12 mouse cellular contexts compared by ENCODE assay signal in genomic region chr1:133887538-133888250, GRCm38 (mm10). TPM values are rescaled to one million over a fixed set of nuclear protein-coding genes. Genes with fewer than 3 reads are reported as not detected.
A peak's percentile ranks its signal among the peaks of the same experiment; 100 is the strongest.
DNase-seq lines count a peak whose midpoint lies in the region; ATAC-seq lines count a peak whose summit lies in the region.
"Had no signal": no experiment of that assay in that cellular context is flagged by ENCODE, and none has a peak within 500 bp of the region (broad histone marks: within the 10 kb centered on the region; RNA-seq: fewer than 3 reads in every experiment).

No protein-coding gene starts in this region.

- H3K27me3 ChIP-seq in heart, embryonic 10.5 days (ENCODE audit: insufficient read depth, poor library complexity, severe bottlenecking): peaks cover 29% of the 10 kb centered on the region
- H3K27me3 ChIP-seq in hindbrain, embryonic 11.5 days (ENCODE audit: control insufficient read depth, insufficient read depth, low read length): no peaks in the 10 kb centered on the region
- H3K27me3 ChIP-seq: Patski had no signal

- 75% methylated on average over 5 of the region's 5 CpGs for WGBS in heart, embryonic 10.5 days
- WGBS in hindbrain, embryonic 11.5 days: 76% methylated on average over 5 of the region's 5 CpGs

- H3K36me3 ChIP-seq in heart, embryonic 10.5 days: no peaks in the 10 kb centered on the region
- H3K36me3 ChIP-seq in hindbrain, embryonic 11.5 days (ENCODE audit: control insufficient read depth, insufficient read depth, low read length): no peaks in the 10 kb centered on the region
- H3K36me3 ChIP-seq: limb, embryonic 12.5 days had no signal

- H3K9ac ChIP-seq in hindbrain, embryonic 11.5 days (ENCODE audit: low read depth, low read length): no peak overlapping the region
- H3K9ac ChIP-seq: limb, embryonic 12.5 days had no signal

- no peak for DNase-seq in heart, embryonic 10.5 days (ENCODE audit: low spot score)
- DNase-seq in heart, postnatal 14 days: no peak
- peak; percentile 92 for DNase-seq in MEL-GATA-1-ER (ENCODE audit: extremely low read depth, low read depth)
- DNase-seq in hindbrain, embryonic 11.5 days (ENCODE audit: low spot score): no peak
- no peak for DNase-seq in kidney, adult 11 months
- DNase-seq in gastrocnemius, postnatal 4 days (ENCODE audit: low spot score in 2 of 2): no peak
- DNase-seq: adrenal gland, postnatal 36 days; thymus, postnatal 36 days had no signal

- peak overlapping the region; percentile 47; the same call in 1 of the 2 replicates for H3K27ac ChIP-seq in heart, embryonic 10.5 days
- peak overlapping the region; percentile 39; the same call in 1 of the 2 replicates for H3K27ac ChIP-seq in hindbrain, embryonic 11.5 days (ENCODE audit: low read depth, low read length)

- H3K4me1 ChIP-seq in heart, embryonic 10.5 days: peaks cover 77% of the 10 kb centered on the region
- H3K4me1 ChIP-seq in hindbrain, embryonic 11.5 days (replicated peaks; ENCODE audit: control insufficient read depth, insufficient read depth, low read length): peaks cover 14% of the 10 kb centered on the region

- intact Hi-C loops in heart, postnatal 14 days (cut with DNase I): no loop called here

- ATAC-seq in hindbrain, embryonic 11.5 days (ENCODE audit: low FRiP score): no peak
- ATAC-seq in megakaryocyte progenitor cell, adult 5-6 weeks (replicated peaks; ENCODE audit: poor library complexity): peak; percentile 49
- no peak for ATAC-seq in activated CD4-positive, CD25-positive, alpha-beta regulatory T cell, adult 4 months
- ATAC-seq: Patski had no signal

- no peaks in the 10 kb centered on the region for H3K9me3 ChIP-seq in heart, embryonic 10.5 days
- H3K9me3 ChIP-seq in hindbrain, embryonic 11.5 days (ENCODE audit: control insufficient read depth, low read length): no peaks in the 10 kb centered on the region
- H3K9me3 ChIP-seq: limb, embryonic 12.5 days had no signal

- H3K4me3 ChIP-seq in heart, embryonic 10.5 days: no peak overlapping the region
- no peak overlapping the region for H3K4me3 ChIP-seq in hindbrain, embryonic 11.5 days (ENCODE audit: low read depth, low read length)
- H3K4me3 ChIP-seq: limb, embryonic 12.5 days had no signal

- no peak overlapping the region for H3K4me2 ChIP-seq in hindbrain, embryonic 11.5 days (replicated peaks; ENCODE audit: low read depth, low read length)
- H3K4me2 ChIP-seq: limb, embryonic 12.5 days had no signal

RNA-seq across cellular contexts. Expression of gene Optc, which starts 20.1 kb away (rescaled TPM):
- polyA plus RNA-seq in heart, embryonic 10.5 days (2016; fragmentation: Nextera tagmentation; extraction: Ambion mirVana): 0.16 and 0.69 TPM in 2 replicates
- total RNA-seq in heart, postnatal 14 days (2021): under 1 TPM; 0.17 to 0.55 TPM
- 2.4 and 3.0 TPM in 2 replicates for polyA plus RNA-seq in hindbrain, embryonic 11.5 days (2014; fragmentation: Nextera tagmentation; extraction: Ambion mirVana)
- total RNA-seq in megakaryocyte progenitor cell, adult 5-6 weeks (2015): not detected in 2 replicates
- not detected in 2 replicates for total RNA-seq in megakaryocyte progenitor cell, adult 5-6 weeks (2017)
- total RNA-seq in gastrocnemius, postnatal 4 days (2021): under 1 TPM; 0.22 to 0.49 TPM
- not detected for polyA plus RNA-seq in activated CD4-positive, CD25-positive, alpha-beta regulatory T cell, adult 4 months (2017; shearing (Covaris generic))

RNA-seq across cellular contexts. Expression of gene Prelp, which starts 33.5 kb away (rescaled TPM):
- 0.16 and 0.31 TPM in 2 replicates for polyA plus RNA-seq in heart, embryonic 10.5 days (2016; fragmentation: Nextera tagmentation; extraction: Ambion mirVana)
- total RNA-seq in heart, postnatal 14 days (2021): 10 to 100 TPM; 25.0 to 29.5 TPM
- 3.2 and 3.3 TPM in 2 replicates for polyA plus RNA-seq in hindbrain, embryonic 11.5 days (2014; fragmentation: Nextera tagmentation; extraction: Ambion mirVana)
- not detected in 2 replicates for total RNA-seq in megakaryocyte progenitor cell, adult 5-6 weeks (2015)
- not detected in 2 replicates for total RNA-seq in megakaryocyte progenitor cell, adult 5-6 weeks (2017)
- 10 to 100 TPM; 25.2 to 27.4 TPM for total RNA-seq in gastrocnemius, postnatal 4 days (2021)
- not detected for polyA plus RNA-seq in activated CD4-positive, CD25-positive, alpha-beta regulatory T cell, adult 4 months (2017; shearing (Covaris generic))

Comparison
In these comparisons a context has a peak if more than half of its experiments do, and no peak if none do; other contexts are left out.
1. RNA of gene Prelp, which starts 33.5 kb away (total RNA-seq): 25.0 to 29.5 TPM in heart, postnatal 14 days and 25.2 to 27.4 TPM in gastrocnemius, postnatal 4 days; not detected in megakaryocyte progenitor cell, adult 5-6 weeks; every median in the first group is over 10 times any median in the second.